Mouse (Mus musculus): ENCODE results near the gene Nup43. TPM values are rescaled to one million over a fixed set of nuclear protein-coding genes. Genes with fewer than 3 reads are reported as not detected.

The Nup43 gene
- polyA plus RNA-seq, 1 experiment from 2014 or later: 21.9 TPM

DNA sequence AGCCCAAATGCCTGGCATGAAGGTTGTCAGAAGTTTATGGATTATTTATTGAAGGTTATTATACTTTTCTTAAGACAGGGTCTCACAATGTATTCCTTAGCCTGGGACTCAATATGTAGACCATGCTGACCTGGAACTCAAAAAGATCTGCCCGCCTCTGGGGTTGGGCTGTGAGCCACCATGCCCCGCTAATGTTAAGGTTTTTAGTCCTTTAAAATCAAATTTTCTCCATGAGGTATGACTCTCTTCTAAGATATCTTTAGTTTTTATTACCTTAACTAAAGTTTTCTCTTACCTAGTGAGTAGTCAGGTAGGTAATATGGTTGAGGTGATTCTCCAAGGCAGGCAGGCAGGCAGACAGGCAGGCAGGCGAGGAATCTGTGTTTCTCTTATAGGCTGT lies 14.9 kb downstream of the Nup43 start:
- no peaks in the 10 kb centered on the region for H3K27me3 ChIP-seq
- ATAC-seq (no peak), DNase-seq (ENCODE audit: low read depth, low spot score) (no peak)
- ChIA-PET POLR2A (no interaction called here), CTCF (no interaction called here)
- in situ Hi-C loops (cut with MboI; ENCODE audit: low pct_unique_long_range_greater_than_20kb): no loop called here
- no peak for TF ChIP-seq CTCF (IDR thresholded peaks at IDR 0.05)

DNA sequence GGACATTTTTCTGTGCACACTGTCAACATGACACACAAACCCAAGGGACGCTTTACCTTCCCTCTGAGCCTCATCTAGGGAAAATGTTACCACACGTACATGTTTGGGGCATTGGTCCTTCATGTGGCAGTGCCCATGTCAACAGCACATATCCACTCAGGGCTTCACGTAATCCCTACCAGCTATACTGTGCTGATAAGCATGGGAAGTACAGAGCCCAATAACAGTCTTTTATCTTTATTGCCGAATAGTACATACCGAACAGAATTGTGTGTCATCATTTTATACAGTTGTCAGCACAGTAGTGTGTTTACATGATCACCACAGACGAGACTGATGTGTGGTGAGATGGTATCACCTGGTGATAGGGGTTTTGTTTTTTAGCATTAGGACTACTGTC lies 19.6 kb downstream of the Nup43 start:
- DNase-seq (ENCODE audit: low read depth, low spot score): no peak
- ChIA-PET CTCF (interaction anchor here (1.1 to 1.8 kb wide), 2 partner anchors 14 to 39 kb away, joined by 3 to 4 read pairs; partner anchors contain the start of gene Katna1), POLR2A (interaction anchor here (1.1 kb wide), 1 partner anchor 28 kb away, joined by 3 read pairs; no protein-coding TSS in a partner anchor)
- no peaks in the 10 kb centered on the region for H3K27me3 ChIP-seq
- ATAC-seq: no peak
- no peak for TF ChIP-seq CTCF (IDR thresholded peaks at IDR 0.05)
- in situ Hi-C loops (cut with MboI; ENCODE audit: low pct_unique_long_range_greater_than_20kb): no loop called here

GRCm38 (mm10) chr10:7695286-7695685 lies 28.0 kb downstream of the Nup43 start:
- H3K27me3 ChIP-seq: no peaks in the 10 kb centered on the region
- DNase-seq (ENCODE audit: low read depth, low spot score) (no peak), ATAC-seq (no peak)
- POLR2A ChIA-PET: interaction anchor here (0.9 kb wide), 1 partner anchor 27 kb away, joined by 4 read pairs; no protein-coding TSS in a partner anchor
- CTCF ChIA-PET: no interaction called here
- in situ Hi-C loops (cut with MboI; ENCODE audit: low pct_unique_long_range_greater_than_20kb): no loop called here
- peak; percentile 34 for TF ChIP-seq CTCF (IDR thresholded peaks at IDR 0.05)

DNA sequence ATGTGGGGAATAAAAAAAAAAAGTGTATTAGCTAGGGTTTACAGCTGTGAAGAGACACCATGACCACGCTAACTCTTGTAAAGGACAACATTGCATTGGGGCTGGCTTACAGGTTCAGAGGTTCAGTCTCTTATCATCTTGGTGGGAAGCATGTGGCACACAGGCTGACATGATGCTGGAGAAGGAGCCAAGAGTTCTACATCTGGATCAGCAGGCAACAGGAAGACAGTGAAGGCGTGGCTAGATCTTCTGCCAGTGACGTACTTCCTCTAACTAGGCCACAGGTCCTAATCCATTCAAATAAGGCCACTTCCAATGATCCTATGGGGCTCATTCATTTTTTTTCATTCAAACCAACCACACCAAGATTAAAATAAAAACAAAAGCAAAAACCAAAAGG lies 32.8 kb downstream of the Nup43 start:
- in situ Hi-C loops (cut with MboI; ENCODE audit: low pct_unique_long_range_greater_than_20kb): no loop called here
- no peak for TF ChIP-seq CTCF (IDR thresholded peaks at IDR 0.05)
- CTCF ChIA-PET: no interaction called here
- POLR2A ChIA-PET: no interaction called here
- DNase-seq (ENCODE audit: low read depth, low spot score) (no peak), ATAC-seq (no peak)
- H3K27me3 ChIP-seq: no peaks in the 10 kb centered on the region

DNA sequence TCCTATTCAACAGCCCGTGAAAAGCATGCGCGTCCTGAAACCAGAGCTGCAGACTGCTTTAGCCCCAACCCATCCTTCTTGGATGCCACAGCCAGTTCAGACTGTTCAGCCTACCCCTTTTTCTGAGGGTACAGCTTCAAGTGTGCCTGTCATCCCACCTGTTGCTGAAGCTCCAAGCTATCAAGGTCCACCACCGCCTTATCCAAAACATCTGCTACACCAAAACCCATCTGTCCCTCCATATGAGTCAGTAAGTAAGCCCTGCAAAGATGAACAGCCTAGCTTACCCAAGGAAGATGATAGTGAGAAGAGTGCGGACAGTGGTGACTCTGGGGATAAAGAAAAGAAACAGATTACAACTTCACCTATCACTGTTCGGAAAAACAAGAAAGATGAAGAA lies 35.3 kb downstream of the Nup43 start:
- no peak for TF ChIP-seq CTCF (IDR thresholded peaks at IDR 0.05)
- ChIA-PET CTCF (interaction anchor here (4.8 kb wide), 1 partner anchor 10 kb away, joined by 20 read pairs; no protein-coding TSS in a partner anchor), POLR2A (no interaction called here)
- ATAC-seq: no peak
- in situ Hi-C loops (cut with MboI; ENCODE audit: low pct_unique_long_range_greater_than_20kb): no loop called here
- no peak for DNase-seq (ENCODE audit: low read depth, low spot score)
- H3K27me3 ChIP-seq: no peaks in the 10 kb centered on the region

- H3K27me3 ChIP-seq: no peaks in the 10 kb centered on the region
- ChIA-PET POLR2A (interaction anchor here (0.6 kb wide), 1 partner anchor 315 kb away, joined by 3 read pairs; no protein-coding TSS in a partner anchor), CTCF (no interaction called here)
- in situ Hi-C loops (cut with MboI; ENCODE audit: low pct_unique_long_range_greater_than_20kb): no loop called here
- DNase-seq (ENCODE audit: low read depth, low spot score) (no peak), ATAC-seq (no peak)
- TF ChIP-seq CTCF (IDR thresholded peaks at IDR 0.05): no peak
These were observed 42.8 kb downstream of the Nup43 start for GRCm38 (mm10) chr10:7710121-7710520.

DNA sequence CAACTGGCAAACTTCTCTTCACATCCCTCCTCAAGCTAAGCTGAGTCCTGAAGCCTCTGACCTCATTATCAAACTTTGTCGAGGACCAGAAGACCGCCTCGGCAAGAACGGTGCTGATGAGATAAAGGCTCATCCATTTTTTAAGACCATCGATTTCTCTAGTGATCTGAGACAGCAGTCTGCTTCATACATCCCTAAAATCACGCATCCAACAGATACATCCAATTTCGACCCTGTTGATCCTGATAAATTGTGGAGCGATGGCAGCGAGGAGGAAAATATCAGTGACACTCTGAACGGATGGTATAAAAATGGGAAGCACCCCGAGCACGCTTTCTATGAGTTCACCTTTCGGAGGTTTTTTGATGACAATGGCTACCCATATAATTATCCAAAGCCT lies 45.2 kb downstream of the Nup43 start:
- ChIA-PET CTCF (interaction anchor here (0.7 kb wide), 1 partner anchor 24 kb away, joined by 3 read pairs; no protein-coding TSS in a partner anchor), POLR2A (no interaction called here)
- no peak for DNase-seq (ENCODE audit: low read depth, low spot score)
- no peak for ATAC-seq
- in situ Hi-C loops (cut with MboI; ENCODE audit: low pct_unique_long_range_greater_than_20kb): no loop called here
- no peaks in the 10 kb centered on the region for H3K27me3 ChIP-seq
- no peak for TF ChIP-seq CTCF (IDR thresholded peaks at IDR 0.05)

DNA sequence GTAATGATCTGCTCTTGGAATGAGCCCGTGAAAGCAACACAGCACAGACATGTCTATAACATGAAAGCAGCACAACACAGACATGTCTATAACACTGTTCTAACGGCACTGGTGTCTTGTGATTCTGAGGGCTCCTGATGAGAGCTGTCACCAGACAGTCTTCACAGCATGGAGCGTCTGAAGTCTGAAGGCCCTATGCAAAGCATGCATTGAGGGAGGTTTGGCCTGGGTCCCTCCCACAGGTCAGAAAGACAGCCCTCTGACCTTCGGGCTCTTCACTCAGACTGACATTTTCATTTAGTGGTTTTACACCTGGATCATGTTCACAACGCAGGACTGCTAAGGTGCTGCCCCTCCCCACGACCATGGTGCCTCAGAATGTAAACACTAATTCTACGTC lies 47.8 kb downstream of the Nup43 start:
- TF ChIP-seq CTCF (IDR thresholded peaks at IDR 0.05): no peak
- ChIA-PET POLR2A (interaction anchor here (1.1 kb wide), 1 partner anchor 28 kb away, joined by 3 read pairs; no protein-coding TSS in a partner anchor), CTCF (no interaction called here)
- in situ Hi-C loops (cut with MboI; ENCODE audit: low pct_unique_long_range_greater_than_20kb): no loop called here
- DNase-seq (ENCODE audit: low read depth, low spot score): no peak
- no peak for ATAC-seq
- no peaks in the 10 kb centered on the region for H3K27me3 ChIP-seq

GRCm38 (mm10) chr10:7725751-7726500 lies 58.6 kb downstream of the Nup43 start, which contains the start of gene Katna1:
Gene Katna1 (plus strand): TSS chr10:7726000.
- no peaks in the 10 kb centered on the region for H3K27me3 ChIP-seq
- in situ Hi-C loops (cut with MboI; ENCODE audit: low pct_unique_long_range_greater_than_20kb): no loop called here
- peak; percentile 65 for DNase-seq (ENCODE audit: low read depth, low spot score)
- ChIA-PET CTCF (interaction anchor here (0.8 to 1.4 kb wide), 4 partner anchors 15 to 39 kb away, joined by 3 to 4 read pairs (median 3); no protein-coding TSS in a partner anchor), POLR2A (interaction anchor here (0.7 to 1.3 kb wide), 3 partner anchors 11 to 63 kb away, joined by 3 to 6 read pairs (median 3); partner anchors contain the start of genes Lats1 and Pcmt1)
- no peak for TF ChIP-seq CTCF (IDR thresholded peaks at IDR 0.05)
- ATAC-seq: peak; percentile 86

DNA sequence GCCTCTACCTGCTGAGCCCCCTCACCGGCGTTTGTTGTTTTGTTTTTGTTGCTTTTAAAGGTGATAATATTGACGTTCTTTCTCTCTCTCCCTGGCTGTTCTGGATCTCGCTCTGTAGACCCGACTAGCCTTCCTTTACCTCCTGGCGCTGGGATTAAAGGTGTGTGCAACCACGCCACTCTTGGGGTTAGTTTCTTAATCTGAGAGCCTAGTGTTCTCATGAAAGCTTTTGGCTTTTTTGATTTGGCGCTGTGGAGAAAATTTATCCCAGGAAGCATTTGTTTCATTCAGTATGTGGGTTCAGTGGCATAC lies 59.2 kb downstream of the Nup43 start:
- DNase-seq (ENCODE audit: low read depth, low spot score) (no peak), ATAC-seq (peak; percentile 20)
- H3K27me3 ChIP-seq: no peaks in the 10 kb centered on the region
- TF ChIP-seq CTCF (IDR thresholded peaks at IDR 0.05): no peak
- in situ Hi-C loops (cut with MboI; ENCODE audit: low pct_unique_long_range_greater_than_20kb): no loop called here
- POLR2A ChIA-PET: interaction anchor here (0.7 to 1.3 kb wide), 2 partner anchors 10 to 64 kb away, joined by 3 to 6 read pairs; no protein-coding TSS in a partner anchor
- CTCF ChIA-PET: interaction anchor here (1.2 to 1.4 kb wide), 2 partner anchors 15 to 40 kb away, joined by 3 to 4 read pairs; no protein-coding TSS in a partner anchor

- POLR2A ChIA-PET: no interaction called here
- CTCF ChIA-PET: no interaction called here
- ATAC-seq (no peak), DNase-seq (ENCODE audit: low read depth, low spot score) (no peak)
- no peak for TF ChIP-seq CTCF (IDR thresholded peaks at IDR 0.05)
- no peaks in the 10 kb centered on the region for H3K27me3 ChIP-seq
- in situ Hi-C loops (cut with MboI; ENCODE audit: low pct_unique_long_range_greater_than_20kb): no loop called here
These were observed 59.7 kb downstream of the Nup43 start for GRCm38 (mm10) chr10:7727011-7727410.

Other genes starting within 250 kb of the Nup43 start
- 0.85 TPM for gene Ulbp1, start 193.9 kb upstream of the Nup43 start, polyA plus RNA-seq (2021)
- gene Lrp11, start 77.7 kb upstream of the Nup43 start, polyA plus RNA-seq (2021): 19.3 TPM
- gene Pcmt1, start 13.6 kb downstream of the Nup43 start, polyA plus RNA-seq (2021): 66.8 TPM
- gene Lats1, start 13.7 kb downstream of the Nup43 start, polyA plus RNA-seq (2021): 26.4 TPM
- 34.4 TPM for gene Katna1, start 58.5 kb downstream of the Nup43 start, polyA plus RNA-seq (2021)
- gene Ginm1, start 125.3 kb downstream of the Nup43 start, polyA plus RNA-seq (2021): 75.2 TPM
- gene Ppil4, start 125.4 kb downstream of the Nup43 start, polyA plus RNA-seq (2021): 25.0 TPM
- not detected for gene Zc3h12d, start 165.0 kb downstream of the Nup43 start, polyA plus RNA-seq (2021)